Mouse (Mus musculus) kidney, embryonic 16.5 days (tissue): ENCODE measurements at regions not wholly inside any gene's neighbourhood (a gene's known extent, or its start where the extent isn't known, plus 50 kb on each side); places are given as distances from the start of the nearest gene placed in this dataset.

Experiments used
- ATAC-seq: fragments of 200-750 bp; cut with Nextera tagmentation; 2 replicates; pipeline ENCODE4 v1.8.0; 2017; ENCODE audit warnings: moderate TSS enrichment; ENCODE audit not compliant: low FRiP score, low TSS enrichment
- H3K27ac ChIP-seq: fragments of 300-500 bp; sonication (generic); 2 replicates; pipeline ENCODE4 v1.5.1; 2014; ENCODE audit warnings: low read length
- H3K27me3 ChIP-seq: fragments of 300-500 bp; sonication (generic); 2 replicates; pipeline ENCODE4 v1.6.1; 2014; ENCODE audit warnings: low read length, control low read depth, mixed read lengths; ENCODE audit not compliant: insufficient read depth
- H3K36me3 ChIP-seq: fragments of 300-500 bp; sonication (generic); 2 replicates; pipeline ENCODE4 v1.6.1; 2014; ENCODE audit warnings: low read length, control low read depth, mixed read lengths; ENCODE audit not compliant: insufficient read depth
- H3K4me1 ChIP-seq: fragments of 300-500 bp; sonication (generic); 2 replicates; pipeline ENCODE4 v1.6.1; 2014; ENCODE audit warnings: low read length, control low read depth, mixed read lengths; ENCODE audit not compliant: insufficient read depth
- H3K4me2 ChIP-seq: fragments of 300-500 bp; sonication (generic); replicated peaks from 2 replicates; pipeline ENCODE4 v1.6.1; 2014; ENCODE audit warnings: low read depth, low read length
- H3K4me3 ChIP-seq: fragments of 300-500 bp; sonication (generic); 2 replicates; pipeline ENCODE4 v1.5.1; 2014; ENCODE audit warnings: mild to moderate bottlenecking, low read length
- H3K9ac ChIP-seq: fragments of 300-500 bp; sonication (generic); replicated peaks from 2 replicates; pipeline ENCODE4 v1.6.1; 2014; ENCODE audit warnings: low read length
- H3K9me3 ChIP-seq: fragments of 300-500 bp; sonication (generic); 2 replicates; pipeline ENCODE4 v1.6.1; 2016; ENCODE audit warnings: low read length, control low read depth
- WGBS: fragments of 180-500 bp; shearing (Covaris S2); extraction: QIAGEN DNeasy Blood & Tissue Kit; methylation state at CpG from one replicate; pipeline ENCODE4 v1.1.7; 2014; 5-methylcytosine and 5-hydroxymethylcytosine counted together

DNA sequence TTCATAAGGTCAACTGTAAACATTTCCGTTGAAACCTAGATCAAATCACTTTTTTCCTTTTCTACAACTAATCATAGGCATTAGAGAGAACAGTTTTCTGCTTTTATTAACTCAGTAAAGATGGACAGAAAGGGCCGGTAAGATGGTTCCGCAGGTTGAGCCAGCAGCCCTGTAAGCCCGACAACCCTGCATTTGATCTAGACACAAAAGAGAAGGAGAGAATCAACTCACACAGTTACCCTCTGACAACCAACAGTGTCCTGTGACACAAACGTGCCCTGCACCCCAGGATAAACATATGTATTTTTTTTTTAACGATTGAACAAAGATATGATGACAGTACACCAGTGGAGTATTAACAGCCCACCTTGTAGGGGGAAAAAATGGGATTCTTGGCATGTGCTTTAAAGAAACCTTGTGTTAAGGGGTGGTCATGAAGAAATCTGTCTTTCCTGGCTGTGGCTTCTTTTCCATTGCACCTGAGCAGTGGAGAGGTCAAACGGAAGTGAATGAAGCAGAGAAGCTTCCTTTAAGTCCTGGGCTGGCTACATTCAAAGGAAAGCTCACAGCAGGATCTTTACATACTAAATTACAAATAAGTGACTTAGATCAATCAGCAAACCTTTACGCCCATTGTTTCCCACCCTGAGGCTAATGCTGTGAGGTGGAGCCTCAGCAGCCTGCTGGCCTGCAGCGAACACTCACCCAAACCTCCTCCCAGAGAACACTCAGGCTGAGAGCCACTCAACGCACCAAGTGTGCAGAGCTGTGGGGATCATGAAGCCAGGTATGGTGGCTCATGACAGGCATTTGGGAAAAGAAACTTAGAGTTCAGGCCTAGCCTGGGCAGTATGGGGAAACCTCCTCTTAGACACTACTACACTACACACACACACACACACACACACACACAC, 66.8 kb upstream of the Arhgap29 start:
- Histone ChIP-seq H3K4me2 (peak overlapping the region; percentile 33; the same call in 1 of the 2 replicates), H3K4me3 (no peak overlapping the region), H3K9ac (no peak overlapping the region), H3K36me3 (no peaks in the 10 kb centered on the region), H3K27me3 (no peaks in the 10 kb centered on the region), H3K27ac (peak overlapping the region; percentile 52), H3K9me3 (no peaks in the 10 kb centered on the region), H3K4me1 (peaks cover 34% of the 10 kb centered on the region)
- ATAC-seq, result no peak
- WGBS, result 17% methylated on average over 10 of the region's 10 CpGs

DNA sequence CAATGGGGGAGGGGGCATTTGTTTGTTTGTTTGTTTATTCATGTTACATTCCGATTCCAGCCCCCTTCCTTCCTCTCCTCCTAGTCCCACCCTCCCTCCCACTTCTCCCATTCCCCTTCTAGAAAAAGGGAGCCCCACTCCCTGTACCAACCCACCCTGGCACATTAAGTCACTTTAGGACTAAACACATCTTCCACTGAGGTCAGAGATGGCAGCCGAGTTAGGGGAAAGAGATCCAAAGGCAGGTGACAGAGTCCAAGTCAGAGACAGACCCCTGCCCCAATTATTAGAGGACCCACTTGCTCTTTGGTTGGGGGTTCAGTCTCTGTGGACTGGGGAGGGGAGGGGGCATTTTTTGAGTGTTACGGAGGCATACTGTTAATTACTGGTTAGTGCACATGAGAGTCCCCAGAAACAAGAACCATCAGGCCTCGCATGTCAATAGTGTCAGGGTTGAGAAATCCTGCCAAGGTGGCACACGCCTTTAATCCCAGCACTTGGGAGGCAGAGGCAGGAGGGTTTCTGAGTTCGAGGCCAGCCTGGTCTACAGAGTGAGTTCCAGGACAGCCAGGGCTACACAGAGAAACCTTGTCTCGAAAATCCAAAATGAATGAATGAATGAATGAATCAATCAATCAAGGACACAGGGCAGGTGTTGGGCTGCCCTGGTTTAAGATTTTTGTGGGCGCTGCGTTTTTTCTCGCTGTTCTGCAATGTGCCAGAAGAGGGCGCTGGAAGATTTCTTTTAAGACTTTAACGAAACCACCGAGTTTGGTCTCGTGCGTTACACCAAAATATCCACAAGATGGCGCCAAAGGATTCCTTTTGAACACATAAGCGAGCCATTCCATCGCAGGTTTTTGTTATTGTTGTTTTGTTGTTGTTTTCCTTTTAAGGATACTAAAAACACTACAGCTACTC, 67.8 kb upstream of the Arhgap29 start:
- H3K4me2 ChIP-seq, result peak overlapping the region; percentile 33; the same call in 1 of the 2 replicates
- no peaks in the 10 kb centered on the region for H3K9me3 ChIP-seq
- H3K4me3 ChIP-seq, result no peak overlapping the region
- no peak overlapping the region for H3K27ac ChIP-seq
- H3K4me1 ChIP-seq, result peaks cover 34% of the 10 kb centered on the region
- H3K36me3 ChIP-seq, result no peaks in the 10 kb centered on the region
- 23% methylated on average over 18 of the region's 18 CpGs for WGBS
- ATAC-seq, result peak; percentile 16; the same call in 1 of the 2 replicates
- H3K9ac ChIP-seq, result no peak overlapping the region
- H3K27me3 ChIP-seq, result no peaks in the 10 kb centered on the region

GRCm38 (mm10) chr3:121880355-121880754, 65.3 kb upstream of the Abcd3 start:
- Histone ChIP-seq H3K4me1 (peaks cover 2% of the 10 kb centered on the region; the same call in 1 of the 2 replicates), H3K9me3 (no peaks in the 10 kb centered on the region), H3K4me3 (no peak overlapping the region), H3K27ac (no peak overlapping the region), H3K9ac (no peak overlapping the region), H3K4me2 (no peak overlapping the region), H3K36me3 (no peaks in the 10 kb centered on the region), H3K27me3 (no peaks in the 10 kb centered on the region)
- 65% methylated on average over 8 of the region's 8 CpGs for WGBS
- ATAC-seq, result no peak

- H3K9ac ChIP-seq, result no peak overlapping the region
- WGBS, result 71% methylated on average over 4 of the region's 4 CpGs
- no peak overlapping the region for H3K4me3 ChIP-seq
- no peaks in the 10 kb centered on the region for H3K27me3 ChIP-seq
- H3K27ac ChIP-seq, result no peak overlapping the region
- H3K4me1 ChIP-seq, result no peaks in the 10 kb centered on the region
- H3K36me3 ChIP-seq, result no peaks in the 10 kb centered on the region
- no peak for ATAC-seq
- no peak overlapping the region for H3K4me2 ChIP-seq
- no peaks in the 10 kb centered on the region for H3K9me3 ChIP-seq
Measured at GRCm38 (mm10) chr3:121875072-121875471, 60.0 kb upstream of the Abcd3 start.

GRCm38 (mm10) chr3:121874576-121874975, 59.5 kb upstream of the Abcd3 start:
- Histone ChIP-seq H3K27me3 (no peaks in the 10 kb centered on the region), H3K9ac (no peak overlapping the region), H3K4me2 (no peak overlapping the region), H3K4me1 (no peaks in the 10 kb centered on the region), H3K9me3 (no peaks in the 10 kb centered on the region), H3K36me3 (no peaks in the 10 kb centered on the region), H3K27ac (no peak overlapping the region), H3K4me3 (no peak overlapping the region)
- ATAC-seq, result no peak
- WGBS, result 92% methylated on average over 1 of the region's 1 CpGs

- Histone ChIP-seq H3K4me2 (no peak overlapping the region), H3K27ac (no peak overlapping the region), H3K9ac (no peak overlapping the region), H3K4me3 (no peak overlapping the region), H3K27me3 (no peaks in the 10 kb centered on the region), H3K4me1 (no peaks in the 10 kb centered on the region), H3K9me3 (no peaks in the 10 kb centered on the region), H3K36me3 (no peaks in the 10 kb centered on the region)
- WGBS, result 87% methylated on average over 2 of the region's 2 CpGs
- ATAC-seq, result no peak
Measured at GRCm38 (mm10) chr3:121873572-121873971, 58.5 kb upstream of the Abcd3 start.

GRCm38 (mm10) chr3:121872685-121873084, 57.6 kb upstream of the Abcd3 start:
- WGBS, result 89% methylated on average over 3 of the region's 3 CpGs
- no peaks in the 10 kb centered on the region for H3K36me3 ChIP-seq

DNA sequence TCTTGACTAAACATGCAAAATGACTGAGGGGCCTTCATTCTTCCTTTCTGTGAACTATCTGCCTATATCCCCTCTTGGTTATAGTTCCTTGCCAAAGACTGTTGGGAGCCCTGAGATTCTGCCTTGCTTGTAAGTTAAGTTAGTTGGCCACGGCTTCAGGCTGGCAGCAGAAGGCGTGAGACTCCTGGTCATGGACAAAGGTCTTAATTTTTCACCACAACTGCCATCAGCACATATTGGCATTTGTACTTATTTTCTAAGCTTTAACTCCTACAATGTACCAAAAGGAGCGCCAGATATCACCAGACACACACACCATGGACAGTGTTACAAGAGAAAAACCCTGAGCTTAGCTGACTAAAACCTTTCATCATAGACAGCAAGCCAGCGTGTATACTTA, 56.7 kb upstream of the Abcd3 start:
- no peaks in the 10 kb centered on the region for H3K4me1 ChIP-seq
- no peak overlapping the region for H3K4me3 ChIP-seq
- H3K4me2 ChIP-seq, result no peak overlapping the region
- no peak overlapping the region for H3K27ac ChIP-seq
- H3K36me3 ChIP-seq, result no peaks in the 10 kb centered on the region
- H3K9ac ChIP-seq, result no peak overlapping the region
- ATAC-seq, result no peak
- WGBS, result 84% methylated on average over 4 of the region's 4 CpGs
- no peaks in the 10 kb centered on the region for H3K9me3 ChIP-seq
- no peaks in the 10 kb centered on the region for H3K27me3 ChIP-seq

More at GRCm38 (mm10) chr3:121872685-121873084, 57.6 kb upstream of the Abcd3 start:
- Histone ChIP-seq H3K4me2 (no peak overlapping the region), H3K27me3 (no peaks in the 10 kb centered on the region), H3K4me1 (no peaks in the 10 kb centered on the region), H3K4me3 (no peak overlapping the region), H3K9me3 (no peaks in the 10 kb centered on the region), H3K9ac (no peak overlapping the region), H3K27ac (no peak overlapping the region)
- no peak for ATAC-seq

- Histone ChIP-seq H3K9ac (no peak overlapping the region), H3K4me3 (no peak overlapping the region), H3K4me1 (no peaks in the 10 kb centered on the region), H3K27me3 (no peaks in the 10 kb centered on the region), H3K27ac (no peak overlapping the region), H3K36me3 (no peaks in the 10 kb centered on the region), H3K4me2 (no peak overlapping the region), H3K9me3 (no peaks in the 10 kb centered on the region)
- ATAC-seq, result no peak
- 82% methylated on average over 6 of the region's 6 CpGs for WGBS
Measured at GRCm38 (mm10) chr3:121870726-121871125, 55.6 kb upstream of the Abcd3 start.
